Mouse (Mus musculus) limb, embryonic 15.5 days (tissue): ENCODE measurements around the gene Hnrnpm. TPM values are rescaled to one million over a fixed set of nuclear protein-coding genes. Genes with fewer than 3 reads are reported as not detected.
"Not testable (repeated sequence)": the region's sequence is repeated elsewhere in the genome, so short reads cannot be mapped to it uniquely, and the experiment has no call there.

ENCODE experiments used
- ATAC-seq: fragments of 200-750 bp; cut with Nextera tagmentation; 2 replicates; pipeline ENCODE4 v1.8.0; 2017; ENCODE audit warnings: low read depth, moderate TSS enrichment; ENCODE audit not compliant: insufficient number of reproducible peaks, low FRiP score, low TSS enrichment
- H3K27ac ChIP-seq: fragments of 300-500 bp; sonication (generic); 2 replicates; pipeline ENCODE4 v1.5.1; 2015; ENCODE audit warnings: moderate library complexity, mild to moderate bottlenecking, inconsistent platforms
- H3K27me3 ChIP-seq: fragments of 300-500 bp; sonication (generic); 2 replicates; pipeline ENCODE4 v1.6.1; 2015; ENCODE audit warnings: inconsistent platforms
- H3K36me3 ChIP-seq: fragments of 300-500 bp; sonication (generic); 2 replicates; pipeline ENCODE4 v1.6.1; 2015; ENCODE audit warnings: inconsistent platforms
- H3K4me1 ChIP-seq: fragments of 300-500 bp; sonication (generic); 2 replicates; pipeline ENCODE4 v1.6.1; 2015; ENCODE audit warnings: inconsistent platforms
- H3K4me2 ChIP-seq: fragments of 300-500 bp; sonication (generic); 2 replicates; pipeline ENCODE4 v1.6.1; 2015; ENCODE audit warnings: mild to moderate bottlenecking, inconsistent platforms
- H3K4me3 ChIP-seq: fragments of 300-500 bp; sonication (generic); 2 replicates; pipeline ENCODE4 v1.5.1; 2015; ENCODE audit warnings: mild to moderate bottlenecking, inconsistent platforms
- H3K9ac ChIP-seq: fragments of 300-500 bp; sonication (generic); 2 replicates; pipeline ENCODE4 v1.6.1; 2015; ENCODE audit warnings: inconsistent platforms
- H3K9me3 ChIP-seq: fragments of 300-500 bp; sonication (generic); 2 replicates; pipeline ENCODE4 v1.6.1; 2016; ENCODE audit warnings: inconsistent platforms
- WGBS: fragments of 180-500 bp; shearing (Covaris S2); methylation state at CpG from one replicate; pipeline ENCODE4 v1.1.7; 2015; 5-methylcytosine and 5-hydroxymethylcytosine counted together
- polyA plus RNA-seq: library from polyadenylated mRNA; unstranded; fragments of >200 nt; fragmentation: Nextera tagmentation; extraction: Ambion mirVana; gene quantifications from 2 replicates; pipeline ENCODE4 v1.2.1, GENCODE M21; 2015

The Hnrnpm gene
- polyA plus RNA-seq, 1 experiment from 2014 or later: 274 TPM

DNA sequence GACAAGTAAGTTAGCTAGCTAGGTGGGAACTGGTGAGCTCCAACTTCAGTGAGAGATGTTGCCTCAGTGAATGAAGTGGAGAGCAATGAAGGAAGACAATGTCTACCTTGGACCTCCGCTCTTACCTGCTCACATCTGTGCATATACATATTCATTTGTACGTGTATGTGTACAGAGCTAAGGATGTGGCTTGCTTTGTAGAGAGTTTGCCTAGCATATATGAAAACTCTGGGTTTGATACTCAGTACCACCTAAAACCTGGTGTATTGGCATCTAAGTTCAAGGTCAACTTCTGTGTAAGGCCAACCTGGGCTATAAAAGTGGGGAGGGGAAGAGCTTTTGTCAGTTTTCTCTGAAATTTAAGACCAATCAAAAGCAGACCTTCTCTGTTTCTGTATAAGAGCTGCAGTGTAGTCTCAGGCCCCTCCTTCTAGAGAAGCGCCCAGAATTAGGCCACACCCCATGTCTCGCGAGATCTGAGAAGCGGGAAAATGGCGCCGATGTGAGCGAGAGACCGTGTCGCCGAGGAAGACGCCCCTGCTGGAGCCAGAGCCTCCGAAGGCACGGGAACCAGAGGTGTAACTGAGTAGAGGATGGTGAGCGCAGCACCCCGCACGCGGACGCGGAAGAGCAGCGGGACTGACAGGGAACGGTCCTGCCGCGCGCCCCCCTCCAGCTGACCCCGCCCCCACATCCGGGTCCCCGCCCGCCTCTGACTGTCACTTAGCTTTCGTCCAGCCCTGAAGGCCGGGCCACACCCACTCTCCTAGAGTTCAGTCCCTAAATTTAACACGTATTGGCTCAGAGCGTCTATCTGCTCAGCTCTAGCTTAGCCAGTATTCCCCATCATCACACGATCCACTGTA lies 57.8 kb downstream of the Hnrnpm start, which contains the start of gene Zfp414:
TSS of gene Zfp414 (plus strand) at position 470 of the 866 bp plus-strand sequence.
- Histone ChIP-seq H3K27ac (peak within 1 kb of the TSS; percentile 100), H3K9me3 (no peaks in the 10 kb centered on the region), H3K4me2 (peak within 1 kb of the TSS; percentile 58), H3K4me1 (peaks cover 20% of the 10 kb centered on the region), H3K4me3 (peak within 1 kb of the TSS; percentile 78), H3K9ac (peak within 1 kb of the TSS; percentile 71), H3K27me3 (no peaks in the 10 kb centered on the region), H3K36me3 (peaks cover 28% of the 10 kb centered on the region)
- 2% methylated on average over 34 of the region's 35 CpGs for WGBS
- ATAC-seq: peak; percentile 94

- Histone ChIP-seq H3K4me1 (peaks cover 20% of the 10 kb centered on the region), H3K4me3 (no peak overlapping the region), H3K27me3 (no peaks in the 10 kb centered on the region), H3K9ac (no peak overlapping the region), H3K27ac (no peak overlapping the region), H3K36me3 (peaks cover 20% of the 10 kb centered on the region), H3K4me2 (no peak overlapping the region), H3K9me3 (no peaks in the 10 kb centered on the region)
- no peak for ATAC-seq
- 86% methylated on average over 3 of the region's 3 CpGs for WGBS
Measured at GRCm38 (mm10) chr17:33627281-33627680, 59.4 kb downstream of the Hnrnpm start.

DNA sequence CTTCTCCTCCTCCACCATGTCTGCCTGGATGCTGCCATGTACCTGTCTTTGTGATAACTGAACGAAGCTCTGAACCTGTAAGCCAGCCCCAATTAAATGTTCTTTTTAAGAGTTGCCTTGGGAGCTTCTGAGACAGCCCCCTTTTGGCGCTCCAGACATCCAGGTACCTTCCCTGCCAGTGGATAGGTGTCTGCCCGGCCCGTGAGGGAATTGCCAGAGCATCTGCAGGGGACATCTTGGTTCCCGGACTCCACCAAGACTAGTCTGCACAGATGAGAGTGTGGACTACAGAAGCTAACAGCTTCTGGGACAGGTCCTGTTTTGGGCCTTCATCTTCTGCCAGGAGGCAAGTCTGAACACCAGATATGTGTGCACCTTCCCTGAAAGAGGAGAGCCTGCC lies 72.9 kb downstream of the Hnrnpm start:
- not testable (repeated sequence) for H3K4me2 ChIP-seq, H3K4me3 ChIP-seq, H3K9ac ChIP-seq, H3K4me1 ChIP-seq, ATAC-seq, H3K27ac ChIP-seq, H3K9me3 ChIP-seq, H3K27me3 ChIP-seq, H3K36me3 ChIP-seq
- WGBS: 79% methylated on average over 5 of the region's 5 CpGs

DNA sequence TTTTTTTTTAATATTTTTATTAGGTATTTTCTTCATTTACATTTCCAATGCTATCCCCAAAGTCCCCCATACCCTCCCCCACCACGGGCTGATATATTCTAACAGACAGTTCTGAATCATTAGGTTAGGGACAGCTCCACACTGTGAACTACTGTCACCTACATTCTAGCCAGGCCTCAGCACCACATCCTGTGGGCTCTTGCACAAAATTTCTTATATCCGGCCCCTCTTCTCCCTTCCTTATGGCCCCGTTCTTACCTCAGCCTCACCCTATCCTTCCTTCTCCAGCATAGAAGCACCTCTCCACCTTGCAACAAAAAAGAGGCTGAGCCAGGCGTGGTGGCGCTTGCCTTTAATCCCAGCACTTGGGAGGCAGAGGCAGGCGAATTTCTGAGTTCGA lies 76.1 kb downstream of the Hnrnpm start:
- no peaks in the 10 kb centered on the region for H3K4me1 ChIP-seq
- 90% methylated on average over 7 of the region's 7 CpGs for WGBS
- H3K27me3 ChIP-seq: no peaks in the 10 kb centered on the region
- H3K9ac ChIP-seq: no peak overlapping the region
- no peaks in the 10 kb centered on the region for H3K9me3 ChIP-seq
- no peak overlapping the region for H3K4me2 ChIP-seq
- ATAC-seq: no peak
- H3K27ac ChIP-seq: no peak overlapping the region
- no peak overlapping the region for H3K4me3 ChIP-seq
- H3K36me3 ChIP-seq: no peaks in the 10 kb centered on the region

DNA sequence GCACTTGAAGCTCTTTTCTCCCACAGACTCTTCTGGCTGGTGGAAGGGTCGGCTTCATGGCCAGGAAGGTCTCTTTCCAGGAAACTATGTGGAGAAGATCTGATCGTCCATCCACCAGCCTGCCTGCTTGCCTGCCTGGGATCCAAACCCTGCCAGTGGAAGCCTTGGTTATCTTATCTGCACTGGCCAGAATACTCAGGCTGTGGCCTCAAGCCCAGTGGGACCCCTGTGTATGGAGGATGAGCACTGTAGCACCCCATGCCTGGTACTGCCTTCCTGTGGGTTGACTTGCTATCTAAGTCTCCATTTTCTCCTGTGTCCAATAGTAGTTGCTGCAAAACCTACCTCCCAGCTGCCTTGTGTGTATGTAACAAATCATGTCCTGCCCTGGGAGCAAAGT lies 79.4 kb downstream of the Hnrnpm start:
- Histone ChIP-seq H3K4me3 (no peak overlapping the region), H3K4me1 (no peaks in the 10 kb centered on the region), H3K9me3 (no peaks in the 10 kb centered on the region), H3K9ac (no peak overlapping the region), H3K36me3 (no peaks in the 10 kb centered on the region), H3K27me3 (no peaks in the 10 kb centered on the region), H3K27ac (no peak overlapping the region), H3K4me2 (no peak overlapping the region)
- WGBS: 88% methylated on average over 2 of the region's 2 CpGs
- ATAC-seq: no peak

DNA sequence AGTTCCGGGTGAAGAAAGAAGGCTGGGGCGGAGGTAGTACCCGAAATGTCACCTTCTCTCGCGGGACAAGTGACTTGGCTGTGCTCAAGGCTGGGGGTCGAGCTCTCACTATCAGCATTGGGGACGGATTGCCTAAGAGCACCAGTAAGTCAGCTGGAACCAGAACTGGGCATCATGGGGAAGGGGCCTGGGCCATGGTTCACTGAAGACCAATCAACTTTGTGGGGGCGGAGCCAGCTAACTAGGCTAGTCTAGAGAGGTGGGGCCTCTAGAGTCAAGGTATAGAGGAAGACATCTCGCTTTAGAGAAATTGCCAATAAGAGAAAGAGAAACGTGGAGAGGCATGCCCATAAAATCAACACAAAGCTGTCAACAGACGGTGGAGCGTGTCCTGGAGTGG lies 84.7 kb downstream of the Hnrnpm start:
- 82% methylated on average over 12 of the region's 12 CpGs for WGBS
- no peak overlapping the region for H3K4me3 ChIP-seq
- H3K4me1 ChIP-seq: no peaks in the 10 kb centered on the region
- ATAC-seq: no peak
- H3K4me2 ChIP-seq: no peak overlapping the region
- no peak overlapping the region for H3K27ac ChIP-seq
- H3K9me3 ChIP-seq: no peaks in the 10 kb centered on the region
- H3K36me3 ChIP-seq: no peaks in the 10 kb centered on the region
- no peak overlapping the region for H3K9ac ChIP-seq
- no peaks in the 10 kb centered on the region for H3K27me3 ChIP-seq

DNA sequence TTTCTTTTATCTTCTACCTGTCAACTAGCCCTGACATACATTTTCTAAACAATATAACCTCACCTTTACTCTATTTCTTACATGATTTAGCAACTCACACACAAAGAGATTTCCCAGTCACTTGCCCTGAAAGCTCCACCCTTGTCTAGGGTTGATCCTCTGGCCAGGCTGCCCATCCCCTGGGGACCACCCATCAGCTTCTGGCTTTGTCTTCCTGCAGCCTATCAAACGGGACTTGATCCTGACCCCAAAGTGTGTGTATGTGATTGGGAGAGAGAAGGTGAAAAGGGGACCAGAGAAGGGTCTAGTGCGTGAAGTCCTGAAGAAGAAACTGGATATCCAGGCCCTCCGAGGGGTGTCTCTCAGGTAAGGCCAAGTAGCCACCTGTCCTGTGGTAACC lies 85.8 kb downstream of the Hnrnpm start:
- no peak overlapping the region for H3K4me3 ChIP-seq
- H3K9me3 ChIP-seq: no peaks in the 10 kb centered on the region
- H3K27me3 ChIP-seq: no peaks in the 10 kb centered on the region
- H3K27ac ChIP-seq: no peak overlapping the region
- H3K4me1 ChIP-seq: no peaks in the 10 kb centered on the region
- no peak for ATAC-seq
- H3K36me3 ChIP-seq: no peaks in the 10 kb centered on the region
- H3K4me2 ChIP-seq: no peak overlapping the region
- WGBS: 76% methylated on average over 3 of the region's 3 CpGs
- no peak overlapping the region for H3K9ac ChIP-seq

DNA sequence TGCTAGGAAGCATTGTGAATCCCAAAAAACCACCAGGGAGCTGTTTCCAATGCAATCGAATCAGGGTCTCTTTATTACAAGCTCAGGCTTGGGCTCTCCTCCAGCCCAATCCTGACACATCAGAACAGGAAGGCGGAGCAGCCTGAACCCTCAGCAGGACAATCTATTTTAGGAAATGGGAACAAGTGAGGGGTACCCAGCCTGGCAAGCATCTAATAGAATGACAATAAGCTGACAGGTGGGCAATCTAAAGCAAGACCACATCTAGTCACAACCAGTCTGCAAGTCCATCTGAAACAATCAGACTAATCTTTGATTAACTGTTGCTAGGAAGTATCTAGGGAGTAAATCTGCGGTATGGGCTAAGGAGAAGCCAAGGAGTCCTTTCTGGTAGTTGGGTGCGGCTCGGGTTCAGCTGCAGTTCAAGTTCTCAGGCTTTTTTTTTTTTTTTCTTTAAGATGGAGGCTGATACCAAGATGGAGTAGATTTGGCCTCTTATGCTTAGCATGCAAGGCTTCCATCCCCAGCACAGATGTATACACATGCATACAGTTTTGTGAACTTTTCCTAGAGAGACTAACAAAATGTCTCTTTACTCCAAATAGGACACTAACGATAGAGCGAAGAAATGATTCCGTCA lies 86.7 kb downstream of the Hnrnpm start:
- no peaks in the 10 kb centered on the region for H3K9me3 ChIP-seq
- no peaks in the 10 kb centered on the region for H3K4me1 ChIP-seq
- H3K9ac ChIP-seq: no peak overlapping the region
- no peak overlapping the region for H3K4me3 ChIP-seq
- H3K27ac ChIP-seq: no peak overlapping the region
- no peak for ATAC-seq
- no peaks in the 10 kb centered on the region for H3K36me3 ChIP-seq
- H3K27me3 ChIP-seq: no peaks in the 10 kb centered on the region
- 85% methylated on average over 8 of the region's 8 CpGs for WGBS
- no peak overlapping the region for H3K4me2 ChIP-seq

GRCm38 (mm10) chr17:33598506-33598905 lies 88.2 kb downstream of the Hnrnpm start:
- Histone ChIP-seq H3K4me2 (no peak overlapping the region), H3K9me3 (no peaks in the 10 kb centered on the region), H3K9ac (no peak overlapping the region), H3K36me3 (no peaks in the 10 kb centered on the region), H3K4me1 (no peaks in the 10 kb centered on the region), H3K4me3 (no peak overlapping the region), H3K27me3 (no peaks in the 10 kb centered on the region), H3K27ac (no peak overlapping the region)
- no peak for ATAC-seq
- 88% methylated on average over 5 of the region's 5 CpGs for WGBS

DNA sequence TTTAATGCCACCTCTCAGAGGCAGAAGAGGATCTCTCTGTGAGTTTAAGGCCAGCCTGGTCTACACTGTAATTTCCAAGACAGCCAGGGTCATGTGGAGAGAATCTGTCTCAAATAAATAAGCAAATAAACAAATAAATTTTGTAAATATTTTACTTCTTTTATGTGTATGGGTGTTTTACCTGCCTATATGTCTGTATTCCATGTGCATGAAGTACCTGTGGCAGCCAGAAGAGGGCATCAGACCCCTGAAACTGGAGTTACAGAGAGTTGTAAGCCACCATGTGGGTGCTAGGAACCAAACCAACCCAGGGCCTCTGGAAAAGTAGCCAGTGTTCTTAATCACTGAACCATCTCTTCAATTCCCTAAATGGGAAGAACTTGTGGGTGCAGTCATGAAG lies 89.4 kb downstream of the Hnrnpm start:
- ATAC-seq: no peak
- Histone ChIP-seq H3K27ac (no peak overlapping the region), H3K27me3 (no peaks in the 10 kb centered on the region), H3K9ac (no peak overlapping the region), H3K9me3 (no peaks in the 10 kb centered on the region), H3K4me3 (no peak overlapping the region), H3K36me3 (no peaks in the 10 kb centered on the region), H3K4me2 (no peak overlapping the region), H3K4me1 (no peaks in the 10 kb centered on the region)
